Mouse (Mus musculus): ENCODE results near the gene D8Ertd738e. TPM values are rescaled to one million over a fixed set of nuclear protein-coding genes. Genes with fewer than 3 reads are reported as not detected.

Gene D8Ertd738e
- total RNA-seq, 2 experiments from 2014 or later = 140 to 144 TPM

- intact Hi-C loops (cut with DNase I) = no loop called here
- no peak for DNase-seq (ENCODE audit: low spot score in 2 of 2)
Observed at GRCm38 (mm10) chr8:84237542-84238229, 11.8 kb downstream of the D8Ertd738e start.

GRCm38 (mm10) chr8:84236998-84237473 is 12.5 kb downstream of the D8Ertd738e start, which contains the start of gene Zswim4:
Zswim4 (minus strand) TSS chr8:84237055.
- peak; percentile 99 for DNase-seq (ENCODE audit: low spot score in 2 of 2)
- intact Hi-C loops (cut with DNase I) = no loop called here

- DNase-seq (ENCODE audit: low spot score in 2 of 2) = no peak
- intact Hi-C loops (cut with DNase I) = no loop called here
Observed at GRCm38 (mm10) chr8:84236410-84236997, 13.0 kb downstream of the D8Ertd738e start.

GRCm38 (mm10) chr8:84235746-84236409 is 13.6 kb downstream of the D8Ertd738e start:
- intact Hi-C loops (cut with DNase I) = no loop called here
- DNase-seq (ENCODE audit: low spot score in 2 of 2) = no peak

GRCm38 (mm10) chr8:84233055-84233454 is 16.5 kb downstream of the D8Ertd738e start:
- intact Hi-C loops (cut with DNase I) = no loop called here
- no peak for DNase-seq (ENCODE audit: low spot score in 2 of 2)

GRCm38 (mm10) chr8:84230735-84231134 is 18.8 kb downstream of the D8Ertd738e start:
- intact Hi-C loops (cut with DNase I) = no loop called here
- no peak for DNase-seq (ENCODE audit: low spot score in 2 of 2)

- no peak for DNase-seq (ENCODE audit: low spot score in 2 of 2)
Observed at GRCm38 (mm10) chr8:84223322-84224029, 26.0 kb downstream of the D8Ertd738e start.

GRCm38 (mm10) chr8:84222566-84223165 is 26.9 kb downstream of the D8Ertd738e start:
- DNase-seq (ENCODE audit: low spot score in 2 of 2) = no peak
- intact Hi-C loops (cut with DNase I) = no loop called here

More at GRCm38 (mm10) chr8:84223322-84224029, 26.0 kb downstream of the D8Ertd738e start:
- intact Hi-C loops (cut with DNase I) = no loop called here

GRCm38 (mm10) chr8:84220105-84220504 is 29.4 kb downstream of the D8Ertd738e start:
- no peak for DNase-seq (ENCODE audit: low spot score in 2 of 2)
- intact Hi-C loops (cut with DNase I) = no loop called here

- no peak for DNase-seq (ENCODE audit: low spot score in 2 of 2)
- intact Hi-C loops (cut with DNase I) = no loop called here
Observed at GRCm38 (mm10) chr8:84218143-84218542, 31.4 kb downstream of the D8Ertd738e start.

- no peak for DNase-seq (ENCODE audit: low spot score in 2 of 2)
- intact Hi-C loops (cut with DNase I) = no loop called here
Observed at GRCm38 (mm10) chr8:84217206-84217605, 32.3 kb downstream of the D8Ertd738e start.

GRCm38 (mm10) chr8:84213277-84213676 is 36.2 kb downstream of the D8Ertd738e start:
- intact Hi-C loops (cut with DNase I) = no loop called here
- no peak for DNase-seq (ENCODE audit: low spot score in 2 of 2)

- intact Hi-C loops (cut with DNase I) = no loop called here
Observed at GRCm38 (mm10) chr8:84211881-84212563, 37.5 kb downstream of the D8Ertd738e start.

GRCm38 (mm10) chr8:84211202-84211601 is 38.3 kb downstream of the D8Ertd738e start:
- no peak for DNase-seq (ENCODE audit: low spot score in 2 of 2)
- intact Hi-C loops (cut with DNase I) = no loop called here

More at GRCm38 (mm10) chr8:84211881-84212563, 37.5 kb downstream of the D8Ertd738e start:
- no peak for DNase-seq (ENCODE audit: low spot score in 2 of 2)

GRCm38 (mm10) chr8:84210167-84210791 is 39.2 kb downstream of the D8Ertd738e start:
- DNase-seq (ENCODE audit: low spot score in 2 of 2) = peak; percentile 80 to 85
- intact Hi-C loops (cut with DNase I) = loop anchor here (1.0 kb wide), 1 partner anchor 24 kb away; no protein-coding TSS in a partner anchor

- intact Hi-C loops (cut with DNase I) = no loop called here
- no peak for DNase-seq (ENCODE audit: low spot score in 2 of 2)
Observed at GRCm38 (mm10) chr8:84208381-84209380, 40.8 kb downstream of the D8Ertd738e start.

- intact Hi-C loops (cut with DNase I) = no loop called here
Observed at GRCm38 (mm10) chr8:84207811-84208210, 41.7 kb downstream of the D8Ertd738e start.

More at GRCm38 (mm10) chr8:84207811-84208210, 41.7 kb downstream of the D8Ertd738e start:
- no peak for DNase-seq (ENCODE audit: low spot score in 2 of 2)
